Mouse (Mus musculus) CD4-positive, CD25-positive, alpha-beta regulatory T cell (primary cell): ENCODE data around the gene Ttc19. TPM values are rescaled to one million over a fixed set of nuclear protein-coding genes. Genes with fewer than 3 reads are reported as not detected.

Source experiments
- polyA plus RNA-seq: library from polyadenylated mRNA; unstranded; fragments of 100-300 nt; shearing (Covaris generic); gene quantifications from one replicate; pipeline ENCODE4 v1.2.1, GENCODE M21; 2017

Gene Ttc19
- 34.7 TPM for polyA plus RNA-seq

DNA sequence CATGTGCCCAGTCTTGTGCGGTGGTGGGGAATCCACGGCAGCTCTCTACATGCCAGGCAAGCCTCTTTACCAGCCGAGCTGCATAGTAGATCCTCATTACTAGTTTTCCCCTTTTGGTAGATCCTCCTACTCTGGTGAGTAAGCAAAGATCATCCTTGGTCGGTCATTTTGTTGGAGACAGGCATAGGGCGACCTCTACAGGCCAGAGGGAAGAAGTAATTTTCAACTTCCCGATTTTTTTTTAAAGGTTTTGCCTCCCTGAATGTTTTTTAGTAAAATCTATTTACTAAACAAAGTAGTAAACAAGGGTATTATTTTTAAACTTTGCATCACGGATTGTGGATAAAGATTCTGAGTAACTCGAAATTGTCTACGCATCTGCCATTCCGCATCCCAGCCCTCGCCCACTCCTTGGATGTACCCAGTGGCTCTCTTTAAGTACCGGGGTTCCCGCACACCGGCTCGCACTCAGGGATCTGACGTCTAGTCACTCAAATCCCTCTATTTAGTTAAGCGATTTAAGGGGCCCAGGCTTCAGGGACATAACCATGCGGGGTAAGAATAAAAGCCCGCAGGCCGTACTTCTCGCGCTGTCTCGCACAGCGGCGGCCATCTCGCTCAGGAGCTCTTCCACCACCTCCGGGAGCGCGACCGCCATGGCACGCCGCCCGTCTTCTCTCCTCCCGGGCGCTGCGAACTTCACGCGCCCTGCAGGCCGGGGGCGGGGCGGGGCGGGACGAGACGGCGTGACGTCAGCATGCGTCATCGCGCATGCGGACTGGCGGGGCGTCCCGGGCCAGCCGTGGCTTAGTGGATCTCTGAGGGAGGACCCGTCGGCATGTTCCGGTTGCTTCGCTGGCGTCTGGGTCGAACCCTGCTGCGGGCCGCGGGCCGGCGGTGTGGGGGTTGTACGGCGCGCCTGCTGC is at the start of gene Ttc19, which contains the start of gene Zswim7:
TSS of gene Ttc19 (plus strand) at position 799 of the 926 bp plus-strand sequence.
TSS of gene Zswim7 (minus strand) at position 701 of the 926 bp plus-strand sequence.

GRCm38 (mm10) chr11:62248401-62249244 is 32.6 kb upstream of the Ttc19 start, which contains the start of gene Adora2b:
Adora2b (plus strand) TSS chr11:62248984.

Other genes with a start within 250 kb of the Ttc19 start
- not detected for gene Adora2b, start 32.5 kb upstream of the Ttc19 start, polyA plus RNA-seq
- gene Zswim7, start 98 bp upstream of the Ttc19 start, polyA plus RNA-seq: 11.1 TPM
- gene Pigl, start 177.0 kb downstream of the Ttc19 start, polyA plus RNA-seq: 11.7 TPM
- gene Ncor1, start 177.1 kb downstream of the Ttc19 start, polyA plus RNA-seq: 437 TPM